Mouse (Mus musculus) forebrain, embryonic 16.5 days (tissue): ENCODE measurements around the gene Dnajc5. TPM values are rescaled to one million over a fixed set of nuclear protein-coding genes. Genes with fewer than 3 reads are reported as not detected.

Experiments used
- ATAC-seq: fragments of 200-750 bp; cut with Nextera tagmentation; 2 replicates; pipeline ENCODE4 v1.8.0; 2017; ENCODE audit warnings: mild to moderate bottlenecking, moderate library complexity
- H3K27ac ChIP-seq: fragments of 300-500 bp; sonication (generic); 2 replicates; pipeline ENCODE4 v1.5.1; 2014; ENCODE audit warnings: low read length, control low read depth
- H3K27me3 ChIP-seq: fragments of 300-500 bp; sonication (generic); replicated peaks from 2 replicates; pipeline ENCODE4 v1.6.1; 2014; ENCODE audit warnings: low read length; ENCODE audit not compliant: control insufficient read depth, insufficient read depth
- H3K36me3 ChIP-seq: fragments of 300-500 bp; sonication (generic); 2 replicates; pipeline ENCODE4 v1.6.1; 2014; ENCODE audit not compliant: control insufficient read depth, insufficient read depth
- H3K4me1 ChIP-seq: fragments of 300-500 bp; sonication (generic); replicated peaks from 2 replicates; pipeline ENCODE4 v1.6.1; 2014; ENCODE audit warnings: low read length; ENCODE audit not compliant: control insufficient read depth, insufficient read depth
- H3K4me2 ChIP-seq: fragments of 300-500 bp; sonication (generic); 2 replicates; pipeline ENCODE4 v1.6.1; 2014; ENCODE audit warnings: mild to moderate bottlenecking, low read length, control low read depth
- H3K4me3 ChIP-seq: fragments of 300-500 bp; sonication (generic); replicated peaks from 2 replicates; pipeline ENCODE4 v1.5.1; 2014; ENCODE audit warnings: mild to moderate bottlenecking, low read length, control low read depth
- H3K9ac ChIP-seq: fragments of 300-500 bp; sonication (generic); replicated peaks from 2 replicates; pipeline ENCODE4 v1.6.1; 2014; ENCODE audit warnings: low read depth, low read length, control low read depth
- H3K9me3 ChIP-seq: fragments of 300-500 bp; sonication (generic); 2 replicates; pipeline ENCODE4 v1.6.1; 2016; ENCODE audit warnings: low read length; ENCODE audit not compliant: control insufficient read depth
- WGBS: fragments of 180-500 bp; shearing (Covaris S2); extraction: QIAGEN DNeasy Blood & Tissue Kit; methylation state at CpG from one replicate; pipeline ENCODE4 v1.1.7; 2014; 5-methylcytosine and 5-hydroxymethylcytosine counted together
- polyA plus RNA-seq: library from polyadenylated mRNA; unstranded; fragments of >200 nt; fragmentation: Nextera tagmentation; extraction: Ambion mirVana; gene quantifications from 2 replicates; pipeline ENCODE4 v1.2.1, GENCODE M21; 2015

The Dnajc5 gene
- polyA plus RNA-seq, 1 experiment from 2014 or later = 239 TPM

DNA sequence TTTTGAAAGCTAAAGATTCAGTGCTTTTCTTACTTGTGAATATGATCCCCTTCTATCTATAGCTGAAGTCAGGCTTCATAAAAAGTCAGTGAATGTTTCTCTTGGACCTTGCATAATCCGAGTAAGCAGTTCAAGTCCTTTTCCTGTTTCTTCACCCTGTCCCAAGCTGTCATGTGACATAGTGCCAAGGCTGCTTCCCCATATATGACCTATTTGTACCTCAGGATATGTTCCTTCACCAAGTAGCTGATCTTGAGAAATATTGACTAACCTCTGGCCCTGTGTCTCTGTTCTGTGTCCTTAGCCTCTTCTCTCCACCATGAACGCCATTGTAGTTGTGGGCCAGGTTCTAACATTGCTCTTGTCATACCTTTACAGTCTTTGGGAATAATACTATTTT, 16.1 kb downstream of the Dnajc5 start:
- Histone ChIP-seq H3K4me1 (peaks cover 7% of the 10 kb centered on the region), H3K4me3 (no peak overlapping the region), H3K27ac (no peak overlapping the region), H3K27me3 (no peaks in the 10 kb centered on the region), H3K9ac (no peak overlapping the region), H3K9me3 (no peaks in the 10 kb centered on the region), H3K36me3 (no peaks in the 10 kb centered on the region), H3K4me2 (no peak overlapping the region)
- WGBS = 95% methylated on average over 2 of the region's 2 CpGs
- ATAC-seq = no peak

- ATAC-seq = peak; percentile 75; the same call in 1 of the 2 replicates
- no peaks in the 10 kb centered on the region for H3K27me3 ChIP-seq
- H3K36me3 ChIP-seq = no peaks in the 10 kb centered on the region
- H3K9ac ChIP-seq = no peak overlapping the region
- H3K4me2 ChIP-seq = no peak overlapping the region
- H3K9me3 ChIP-seq = no peaks in the 10 kb centered on the region
- peak overlapping the region; percentile 66 for H3K27ac ChIP-seq
- H3K4me1 ChIP-seq = peaks cover 7% of the 10 kb centered on the region
- no peak overlapping the region for H3K4me3 ChIP-seq
- WGBS = 70% methylated on average over 2 of the region's 2 CpGs
These were observed 17.3 kb downstream of the Dnajc5 start for GRCm38 (mm10) chr2:181537444-181538047.

DNA sequence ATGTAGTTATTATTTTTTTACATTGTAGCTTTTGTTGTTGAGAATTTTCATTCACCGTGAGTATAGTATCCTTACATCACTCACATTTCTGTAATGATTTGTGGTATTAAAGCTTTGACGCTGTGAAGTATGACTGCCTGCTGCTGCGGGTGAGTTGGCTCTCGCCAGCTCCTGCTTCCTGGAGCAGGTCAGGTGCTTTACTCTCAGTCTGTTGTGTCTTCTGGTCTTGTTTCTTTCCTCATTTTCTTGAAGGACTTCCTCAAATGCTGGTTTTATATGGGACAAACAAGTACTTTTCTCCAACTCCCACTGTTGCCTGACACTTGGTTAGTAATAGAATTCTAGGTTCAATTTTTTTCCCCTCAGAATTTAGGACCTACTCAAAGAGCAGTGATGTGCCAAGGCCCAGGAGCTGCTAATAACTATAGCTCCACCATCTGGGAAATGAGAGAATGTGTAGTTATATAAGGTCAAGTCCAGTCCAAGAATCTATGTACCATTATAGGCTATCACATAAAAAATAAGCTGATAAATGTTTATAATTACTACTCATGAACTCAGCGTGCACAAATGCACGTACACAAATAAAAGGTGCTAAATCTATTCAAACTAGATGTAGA, 21.6 kb downstream of the Dnajc5 start:
- Histone ChIP-seq H3K36me3 (peaks cover 4% of the 10 kb centered on the region; the same call in 1 of the 2 replicates), H3K4me1 (peaks cover 7% of the 10 kb centered on the region), H3K9ac (no peak overlapping the region), H3K27me3 (no peaks in the 10 kb centered on the region), H3K4me2 (no peak overlapping the region), H3K4me3 (no peak overlapping the region), H3K9me3 (no peaks in the 10 kb centered on the region), H3K27ac (no peak overlapping the region)
- 91% methylated on average over 6 of the region's 6 CpGs for WGBS
- ATAC-seq = no peak

- Histone ChIP-seq H3K9me3 (no peaks in the 10 kb centered on the region), H3K36me3 (peaks cover 31% of the 10 kb centered on the region), H3K27me3 (no peaks in the 10 kb centered on the region), H3K27ac (no peak overlapping the region), H3K4me2 (no peak overlapping the region), H3K4me3 (no peak overlapping the region), H3K9ac (no peak overlapping the region), H3K4me1 (no peaks in the 10 kb centered on the region)
- no peak for ATAC-seq
- WGBS = 97% methylated on average over 7 of the region's 7 CpGs
These were observed 25.9 kb downstream of the Dnajc5 start for GRCm38 (mm10) chr2:181546142-181546541.

GRCm38 (mm10) chr2:181548227-181548626, 27.9 kb downstream of the Dnajc5 start:
- H3K4me3 ChIP-seq = no peak overlapping the region
- 82% methylated on average over 1 of the region's 1 CpGs for WGBS
- no peak overlapping the region for H3K9ac ChIP-seq
- H3K27me3 ChIP-seq = no peaks in the 10 kb centered on the region
- H3K27ac ChIP-seq = no peak overlapping the region
- H3K4me2 ChIP-seq = no peak overlapping the region
- peaks cover 44% of the 10 kb centered on the region for H3K36me3 ChIP-seq
- no peaks in the 10 kb centered on the region for H3K4me1 ChIP-seq
- ATAC-seq = no peak
- H3K9me3 ChIP-seq = no peaks in the 10 kb centered on the region

DNA sequence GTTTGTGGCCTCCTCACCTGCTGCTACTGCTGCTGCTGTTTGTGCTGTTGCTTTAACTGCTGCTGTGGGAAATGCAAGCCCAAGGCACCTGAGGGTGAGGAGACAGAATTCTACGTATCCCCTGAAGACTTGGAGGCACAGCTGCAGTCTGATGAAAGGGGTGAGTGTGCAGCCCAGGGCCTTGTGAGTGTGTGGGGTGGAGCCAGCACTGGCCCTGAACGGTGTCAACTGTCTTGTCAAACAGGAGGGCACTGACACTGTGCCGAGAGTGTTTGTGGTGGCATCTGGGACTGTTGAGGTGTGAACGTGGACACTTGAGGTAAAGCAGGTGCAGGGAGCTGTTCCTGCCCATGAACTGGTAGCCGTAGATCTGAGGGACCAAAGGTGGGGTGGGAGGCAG, 28.4 kb downstream of the Dnajc5 start:
- H3K27ac ChIP-seq = no peak overlapping the region
- H3K4me3 ChIP-seq = no peak overlapping the region
- no peak overlapping the region for H3K4me2 ChIP-seq
- 90% methylated on average over 5 of the region's 5 CpGs for WGBS
- ATAC-seq = no peak
- no peaks in the 10 kb centered on the region for H3K27me3 ChIP-seq
- H3K9ac ChIP-seq = no peak overlapping the region
- H3K9me3 ChIP-seq = no peaks in the 10 kb centered on the region
- no peaks in the 10 kb centered on the region for H3K4me1 ChIP-seq
- H3K36me3 ChIP-seq = peaks cover 44% of the 10 kb centered on the region

DNA sequence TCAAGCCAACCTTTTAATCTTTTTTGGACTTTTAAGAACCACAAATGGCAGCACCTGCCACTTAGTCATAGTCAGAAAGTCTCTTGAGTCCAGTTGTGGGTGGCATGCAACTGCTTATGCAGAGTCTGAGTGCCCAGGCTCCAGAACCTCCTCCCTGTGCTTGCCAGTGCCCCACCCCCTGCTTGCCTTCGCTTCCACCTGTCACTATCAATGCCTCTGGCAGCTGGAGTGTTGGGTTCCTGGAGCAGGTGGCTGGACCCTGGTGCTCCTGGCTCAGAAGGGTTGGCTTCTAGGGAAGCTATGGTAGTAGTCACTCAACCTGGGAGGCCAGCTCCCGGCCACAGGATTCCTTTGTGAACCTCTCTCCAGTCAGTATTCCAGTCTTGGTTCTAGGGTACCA, 29.9 kb downstream of the Dnajc5 start:
- Histone ChIP-seq H3K4me1 (no peaks in the 10 kb centered on the region), H3K27me3 (no peaks in the 10 kb centered on the region), H3K4me3 (no peak overlapping the region), H3K4me2 (no peak overlapping the region), H3K36me3 (peaks cover 44% of the 10 kb centered on the region), H3K9me3 (no peaks in the 10 kb centered on the region), H3K9ac (no peak overlapping the region), H3K27ac (no peak overlapping the region)
- WGBS = 95% methylated on average over 2 of the region's 2 CpGs
- ATAC-seq = no peak

DNA sequence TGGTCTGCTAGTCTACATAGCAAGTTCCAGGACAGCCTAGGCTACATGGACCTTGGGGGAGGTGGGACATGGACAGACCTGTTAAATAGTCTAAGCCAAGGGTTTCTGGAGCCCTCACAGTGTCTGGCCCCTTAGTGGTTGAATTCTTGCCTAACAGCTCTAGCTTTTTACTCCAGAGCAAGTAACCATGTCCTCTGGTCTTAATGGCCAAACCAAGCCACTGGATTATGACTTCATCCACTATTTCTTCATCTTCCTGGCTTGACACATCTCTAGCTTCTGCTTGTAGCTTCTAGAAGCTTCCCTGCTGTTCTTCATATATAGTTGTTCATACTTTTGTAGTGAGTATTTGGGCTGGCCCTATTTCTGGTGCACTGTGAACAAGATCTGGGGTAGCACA, 33.5 kb downstream of the Dnajc5 start:
- no peaks in the 10 kb centered on the region for H3K9me3 ChIP-seq
- no peak overlapping the region for H3K27ac ChIP-seq
- H3K4me2 ChIP-seq = no peak overlapping the region
- H3K4me1 ChIP-seq = no peaks in the 10 kb centered on the region
- peaks cover 30% of the 10 kb centered on the region for H3K36me3 ChIP-seq
- no peak for ATAC-seq
- H3K27me3 ChIP-seq = no peaks in the 10 kb centered on the region
- H3K4me3 ChIP-seq = no peak overlapping the region
- no peak overlapping the region for H3K9ac ChIP-seq

DNA sequence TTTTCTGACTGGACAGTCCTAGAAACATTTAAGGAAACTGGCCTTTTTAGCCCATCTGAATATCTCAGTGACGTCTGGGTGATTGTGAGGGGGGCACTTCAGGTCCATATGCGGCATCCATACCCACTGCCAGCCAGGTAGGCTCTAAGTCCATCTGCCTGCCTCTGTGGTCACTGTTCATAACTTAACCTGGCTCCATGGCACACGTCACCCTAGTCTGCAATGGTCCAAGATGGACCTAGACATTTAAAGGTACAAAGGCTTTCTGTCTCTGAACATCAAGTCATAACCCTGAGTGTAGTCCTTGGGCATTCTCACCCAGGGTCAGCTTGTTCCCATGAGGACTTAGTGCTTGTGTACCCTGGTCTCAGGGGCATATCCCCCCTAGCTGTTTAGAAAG, 47.1 kb downstream of the Dnajc5 start:
- ATAC-seq = no peak

More for the DNA sequence above, 47.1 kb downstream of the Dnajc5 start:
- Histone ChIP-seq H3K9me3 (no peaks in the 10 kb centered on the region), H3K27me3 (no peaks in the 10 kb centered on the region), H3K36me3 (no peaks in the 10 kb centered on the region), H3K9ac (no peak overlapping the region), H3K4me2 (no peak overlapping the region), H3K27ac (no peak overlapping the region), H3K4me1 (no peaks in the 10 kb centered on the region), H3K4me3 (no peak overlapping the region)
- WGBS = 83% methylated on average over 3 of the region's 3 CpGs
